9 mouse cellular contexts compared by ENCODE assay signal in the genomic region with DNA sequence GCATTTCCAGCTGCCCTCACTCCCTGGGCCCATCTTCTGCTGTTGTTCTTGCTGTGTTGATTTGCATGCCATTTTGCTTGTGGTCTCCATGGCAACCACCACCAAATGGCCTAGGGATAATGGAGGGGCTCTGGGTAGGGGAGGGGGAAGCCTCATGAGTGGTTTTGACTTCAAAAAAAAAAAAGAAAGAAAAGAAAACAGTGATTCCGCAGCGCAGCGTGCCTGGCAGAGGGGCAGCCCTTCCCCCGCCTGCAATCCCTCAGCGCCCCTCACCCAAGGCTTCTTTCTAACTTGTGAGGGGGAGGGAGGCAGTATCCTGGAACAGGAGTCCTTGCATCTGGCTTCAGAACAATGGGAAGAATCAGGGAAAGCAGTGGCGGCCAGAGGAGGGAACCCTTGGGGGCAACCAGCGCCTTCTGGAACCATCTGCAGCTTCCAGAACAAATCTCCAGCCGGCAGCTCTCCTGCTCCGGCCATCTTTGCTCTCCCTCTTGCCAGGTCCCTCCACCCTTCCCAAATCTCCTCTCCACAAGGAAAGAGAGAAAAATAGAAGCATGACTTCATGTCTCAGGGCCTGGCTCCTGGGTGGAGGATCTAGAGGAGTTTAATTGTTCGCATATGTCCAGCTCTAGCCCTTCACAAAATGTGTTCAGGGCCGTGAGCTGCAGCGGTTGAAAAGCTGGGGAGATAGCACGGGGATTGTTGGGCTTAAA. TPM values are rescaled to one million over a fixed set of nuclear protein-coding genes. Genes with fewer than 3 reads are reported as not detected.
DNase-seq lines count a peak whose midpoint lies in the region; ATAC-seq and TF ChIP-seq lines count a peak whose summit lies in the region.
"Had no signal": no experiment of that assay in that cellular context is flagged by ENCODE, and none has a peak within 500 bp of the region (broad histone marks: within the 10 kb centered on the region; RNA-seq: fewer than 3 reads in every experiment).

No protein-coding gene starts in this region.

- no peak overlapping the region for H3K9ac ChIP-seq in liver, embryonic 11.5 days (ENCODE audit: low read depth, low read length)
- H3K9ac ChIP-seq in hindbrain, embryonic 14.5 days: peak overlapping the region; percentile 8
- peak overlapping the region; percentile 48 for H3K9ac ChIP-seq in midbrain, embryonic 13.5 days (replicated peaks)

- peak overlapping the region; percentile 13; the same call in 1 of the 2 replicates for H3K27ac ChIP-seq in liver, embryonic 11.5 days (ENCODE audit: low read depth, low read length)
- H3K27ac ChIP-seq in gastrocnemius, adult 2 months: peak overlapping the region; percentile 77
- H3K27ac ChIP-seq in hindbrain, embryonic 14.5 days: peak overlapping the region; percentile 91
- H3K27ac ChIP-seq in midbrain, embryonic 13.5 days: peak overlapping the region; percentile 98

- no peaks in the 10 kb centered on the region for H3K36me3 ChIP-seq in liver, embryonic 11.5 days (ENCODE audit: control insufficient read depth, insufficient read depth, low read length)
- no peaks in the 10 kb centered on the region for H3K36me3 ChIP-seq in hindbrain, embryonic 14.5 days (replicated peaks; ENCODE audit: control insufficient read depth, insufficient read depth)
- no peaks in the 10 kb centered on the region for H3K36me3 ChIP-seq in midbrain, embryonic 13.5 days

- DNase-seq in liver, embryonic 11.5 days (ENCODE audit: low spot score): no peak
- DNase-seq in liver: no peak
- DNase-seq in cerebellum, adult 9-11 months: peak; percentile 82
- peak; percentile 77 for DNase-seq in gastrocnemius, adult 2 months
- peak; percentile 77 for DNase-seq in hindbrain, embryonic 14.5 days (ENCODE audit: low spot score)
- DNase-seq in Muller cell, postnatal 12 days (ENCODE audit: inconsistent ontology term): no peak
- DNase-seq in kidney, adult 11 months: no peak

- peaks cover 23% of the 10 kb centered on the region for H3K27me3 ChIP-seq in liver, embryonic 11.5 days (replicated peaks; ENCODE audit: control insufficient read depth, insufficient read depth, low read length)
- H3K27me3 ChIP-seq in hindbrain, embryonic 14.5 days (ENCODE audit: control insufficient read depth, insufficient read depth, low read length): no peaks in the 10 kb centered on the region
- peaks cover 6% of the 10 kb centered on the region; the same call in 1 of the 2 replicates for H3K27me3 ChIP-seq in midbrain, embryonic 13.5 days

- no peak for ATAC-seq in liver, embryonic 11.5 days (replicated peaks; ENCODE audit: low FRiP score)
- peak; percentile 77 for ATAC-seq in hindbrain, embryonic 14.5 days (ENCODE audit: low FRiP score)
- ATAC-seq in midbrain, embryonic 13.5 days: peak; percentile 76

- H3K4me2 ChIP-seq in liver, embryonic 11.5 days: no peak overlapping the region
- peak overlapping the region; percentile 8 for H3K4me2 ChIP-seq in hindbrain, embryonic 14.5 days (replicated peaks)
- H3K4me2 ChIP-seq in midbrain, embryonic 13.5 days (replicated peaks): peak overlapping the region; percentile 32

- H3K4me1 ChIP-seq in liver, embryonic 11.5 days (replicated peaks; ENCODE audit: control insufficient read depth, insufficient read depth, low read length): peaks cover 7% of the 10 kb centered on the region
- H3K4me1 ChIP-seq in hindbrain, embryonic 14.5 days (replicated peaks; ENCODE audit: control insufficient read depth, insufficient read depth, low read length): peaks cover 52% of the 10 kb centered on the region
- peaks cover 69% of the 10 kb centered on the region for H3K4me1 ChIP-seq in midbrain, embryonic 13.5 days (replicated peaks)

- no peak overlapping the region for H3K4me3 ChIP-seq in liver, embryonic 11.5 days (ENCODE audit: low read depth, low read length)
- peak overlapping the region; percentile 28 for H3K4me3 ChIP-seq in gastrocnemius, adult 2 months
- no peak overlapping the region for H3K4me3 ChIP-seq in hindbrain, embryonic 14.5 days (replicated peaks; ENCODE audit: low read length)
- H3K4me3 ChIP-seq in midbrain, embryonic 13.5 days (replicated peaks): no peak overlapping the region

- WGBS in liver, embryonic 11.5 days: 14% methylated on average over 13 of the region's 13 CpGs
- WGBS in hindbrain, embryonic 14.5 days: 3% methylated on average over 13 of the region's 13 CpGs
- WGBS in midbrain, embryonic 13.5 days: 4% methylated on average over 13 of the region's 13 CpGs

- TF ChIP-seq CTCF in gastrocnemius, adult 2 months (IDR thresholded peaks at IDR 0.05): no peak

- intact Hi-C loops in gastrocnemius, adult 2 months (cut with DNase I): no loop called here

- no peaks in the 10 kb centered on the region for H3K9me3 ChIP-seq in liver, embryonic 11.5 days (ENCODE audit: control insufficient read depth, low read length)
- no peaks in the 10 kb centered on the region for H3K9me3 ChIP-seq in hindbrain, embryonic 14.5 days (ENCODE audit: control insufficient read depth, low read length)
- no peaks in the 10 kb centered on the region for H3K9me3 ChIP-seq in midbrain, embryonic 13.5 days

RNA-seq across cellular contexts. Expression of a gene that starts 5.0 kb away (rescaled TPM):
- polyA plus RNA-seq in liver, embryonic 11.5 days (2014; fragmentation: Nextera tagmentation; extraction: Ambion mirVana): not detected in 2 replicates
- total RNA-seq in gastrocnemius, adult 2 months (2021): not detected
- not detected in 2 replicates for polyA plus RNA-seq in hindbrain, embryonic 14.5 days (2014; fragmentation: Nextera tagmentation; extraction: Ambion mirVana)
- polyA plus RNA-seq in midbrain, embryonic 13.5 days (2015; fragmentation: Nextera tagmentation; extraction: Ambion mirVana): not detected in 2 replicates
- polyA plus RNA-seq: testis, adult 2 months had no signal

Comparison
In these comparisons a context has a peak if more than half of its experiments do, and no peak if none do; other contexts are left out.
1. DNase-seq: peak in cerebellum, adult 9-11 months (single experiment), gastrocnemius, adult 2 months (single experiment) and hindbrain, embryonic 14.5 days (single experiment); none in liver, embryonic 11.5 days (single experiment), liver (single experiment), Muller cell, postnatal 12 days (single experiment) and kidney, adult 11 months (single experiment).
2. H3K27ac ChIP-seq: peak in every context shown above with its lines; median percentile 98 in midbrain, embryonic 13.5 days; 91 in hindbrain, embryonic 14.5 days; 77 in gastrocnemius, adult 2 months; 13 in liver, embryonic 11.5 days.